Mouse (Mus musculus) megakaryocyte, embryonic 14.5 days (primary cell): ENCODE data around the gene Nos1ap.

ENCODE experiments used
- FLI1 ChIP-seq: IDR thresholded peaks from 2 replicates; pipeline ENCODE4 v1.6.1; 2012; ENCODE audit warnings: low read length, inconsistent platforms, mixed read lengths
- GATA1 ChIP-seq: IDR thresholded peaks from 3 replicates; pipeline ENCODE4 v1.6.1; 2012; ENCODE audit warnings: mixed read lengths, low read length, inconsistent platforms, borderline replicate concordance

- no peak for TF ChIP-seq FLI1
- no peak for TF ChIP-seq GATA1
Measured at GRCm38 (mm10) chr1:170531286-170531685, 58.4 kb downstream of the Nos1ap start.
